Mouse (Mus musculus) forebrain, embryonic 14.5 days (tissue): ENCODE data around the gene Zc3h18. TPM values are rescaled to one million over a fixed set of nuclear protein-coding genes. Genes with fewer than 3 reads are reported as not detected.

ENCODE experiments used
- ATAC-seq: fragments of 200-750 bp; cut with Nextera tagmentation; 2 replicates; pipeline ENCODE4 v1.8.0; 2017; ENCODE audit warnings: mild to moderate bottlenecking, moderate library complexity
- DNase-seq: peaks from one replicate; pipeline ENCODE4 v3.0.0-alpha.2; 2015; ENCODE audit warnings: low spot score
- H3K27ac ChIP-seq: fragments of 300-500 bp; sonication (generic); 2 replicates; pipeline ENCODE4 v1.5.1; 2014; ENCODE audit warnings: low read depth, mild to moderate bottlenecking, control low read depth, low read length, moderate library complexity
- H3K27me3 ChIP-seq: fragments of 300-500 bp; sonication (generic); replicated peaks from 2 replicates; pipeline ENCODE4 v1.6.1; 2014; ENCODE audit warnings: low read length, control low read depth, mixed read lengths; ENCODE audit not compliant: control insufficient read depth, insufficient read depth
- H3K36me3 ChIP-seq: fragments of 300-500 bp; sonication (generic); 2 replicates; pipeline ENCODE4 v1.6.1; 2014; ENCODE audit warnings: low read length, control low read depth; ENCODE audit not compliant: control insufficient read depth, insufficient read depth
- H3K4me1 ChIP-seq: fragments of 300-500 bp; sonication (generic); 2 replicates; pipeline ENCODE4 v1.6.1; 2014; ENCODE audit warnings: antibody characterized with exemption, low read length, control low read depth; ENCODE audit not compliant: control insufficient read depth, insufficient read depth
- H3K4me2 ChIP-seq: fragments of 300-500 bp; sonication (generic); 2 replicates; pipeline ENCODE4 v1.6.1; 2014; ENCODE audit warnings: mild to moderate bottlenecking, control low read depth, low read length
- H3K4me3 ChIP-seq: fragments of 300-500 bp; sonication (generic); 2 replicates; pipeline ENCODE4 v1.5.1; 2014; ENCODE audit warnings: low read depth, low read length, control low read depth
- H3K9ac ChIP-seq: fragments of 300-500 bp; sonication (generic); 2 replicates; pipeline ENCODE4 v1.6.1; 2014; ENCODE audit warnings: mild to moderate bottlenecking, low read length, control low read depth, moderate library complexity
- H3K9me3 ChIP-seq: fragments of 300-500 bp; sonication (generic); replicated peaks from 2 replicates; pipeline ENCODE4 v1.6.1; 2016; ENCODE audit warnings: low read length, control low read depth, mixed read lengths; ENCODE audit not compliant: control insufficient read depth
- WGBS: fragments of 180-500 bp; shearing (Covaris S2); extraction: QIAGEN DNeasy Blood & Tissue Kit; methylation state at CpG from one replicate; pipeline ENCODE4 v1.1.7; 2014; 5-methylcytosine and 5-hydroxymethylcytosine counted together
- polyA plus RNA-seq: library from polyadenylated mRNA; unstranded; fragments of >200 nt; fragmentation: Nextera tagmentation; extraction: Ambion mirVana; gene quantifications from 2 replicates; pipeline ENCODE4 v1.2.1, GENCODE M21; 2014

Zc3h18 gene
- polyA plus RNA-seq, 1 experiment from 2014 or later: 24.8 TPM

- H3K27me3 ChIP-seq: no peaks in the 10 kb centered on the region
- 90% methylated on average over 9 of the region's 9 CpGs for WGBS
- H3K4me2 ChIP-seq: no peak overlapping the region
- no peak for DNase-seq
- no peak overlapping the region for H3K9ac ChIP-seq
- no peak overlapping the region for H3K4me3 ChIP-seq
- ATAC-seq: no peak
- peaks cover 4% of the 10 kb centered on the region; the same call in 1 of the 2 replicates for H3K4me1 ChIP-seq
- no peak overlapping the region for H3K27ac ChIP-seq
- no peaks in the 10 kb centered on the region for H3K36me3 ChIP-seq
- no peaks in the 10 kb centered on the region for H3K9me3 ChIP-seq
Observed at GRCm38 (mm10) chr8:122428163-122428562, 51.8 kb downstream of the Zc3h18 start.

DNA sequence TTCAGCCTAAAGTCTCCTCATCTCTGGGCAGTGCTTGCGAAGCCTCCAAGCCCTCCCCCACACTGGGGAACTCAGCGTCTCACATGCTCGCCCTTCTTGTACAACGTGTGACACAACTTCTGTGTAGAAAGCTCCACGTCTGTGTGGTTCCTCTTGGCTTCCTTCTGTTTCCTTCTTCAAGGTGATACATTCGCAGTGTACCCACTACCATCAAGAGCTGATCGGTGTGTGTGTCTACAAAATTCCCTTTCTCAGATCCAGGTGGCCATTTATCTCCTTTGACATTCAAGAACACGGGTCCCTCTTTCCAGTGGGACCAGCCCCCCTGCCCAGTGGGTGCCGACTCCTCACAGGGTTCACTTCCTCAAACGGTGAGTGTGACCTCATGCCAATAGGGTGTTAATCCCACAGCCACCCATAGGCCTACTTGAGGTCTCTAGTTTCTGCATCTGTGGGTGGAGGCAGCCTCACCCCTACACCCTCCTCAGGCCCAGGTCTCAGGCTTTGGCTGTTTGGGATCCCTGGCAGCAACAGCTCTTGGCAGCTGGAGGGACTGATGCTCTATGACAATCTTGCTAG lies 53.7 kb downstream of the Zc3h18 start:
- no peaks in the 10 kb centered on the region for H3K27me3 ChIP-seq
- no peak for ATAC-seq
- H3K9ac ChIP-seq: no peak overlapping the region
- H3K27ac ChIP-seq: no peak overlapping the region
- WGBS: 86% methylated on average over 10 of the region's 10 CpGs
- H3K4me2 ChIP-seq: no peak overlapping the region
- DNase-seq: no peak
- H3K9me3 ChIP-seq: no peaks in the 10 kb centered on the region
- H3K36me3 ChIP-seq: peaks cover 17% of the 10 kb centered on the region
- H3K4me1 ChIP-seq: peaks cover 4% of the 10 kb centered on the region; the same call in 1 of the 2 replicates
- no peak overlapping the region for H3K4me3 ChIP-seq

DNA sequence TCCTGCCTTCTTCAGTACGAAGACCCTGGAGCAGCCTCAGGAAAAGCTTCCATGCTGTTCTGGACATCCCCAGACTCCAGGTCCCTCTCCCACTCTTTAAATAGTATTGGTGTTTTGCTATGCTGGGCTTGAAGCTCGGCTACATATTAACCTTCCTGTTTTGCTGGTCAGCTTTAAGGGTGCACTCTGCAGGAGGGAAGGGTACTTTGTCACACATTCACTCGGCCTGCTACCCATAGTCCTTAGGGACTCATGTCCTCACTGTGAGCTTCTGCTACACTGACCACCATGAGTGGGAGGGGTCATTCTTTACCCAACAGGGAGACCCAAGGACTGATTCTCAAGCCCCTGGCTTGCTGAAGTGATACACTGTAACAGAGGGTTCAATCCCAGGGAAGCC lies 54.2 kb downstream of the Zc3h18 start:
- Histone ChIP-seq H3K4me3 (no peak overlapping the region), H3K9me3 (no peaks in the 10 kb centered on the region), H3K4me2 (no peak overlapping the region), H3K4me1 (peaks cover 4% of the 10 kb centered on the region; the same call in 1 of the 2 replicates), H3K9ac (no peak overlapping the region), H3K27ac (no peak overlapping the region), H3K27me3 (no peaks in the 10 kb centered on the region), H3K36me3 (peaks cover 21% of the 10 kb centered on the region)
- ATAC-seq (no peak), DNase-seq (no peak)
- 87% methylated on average over 3 of the region's 3 CpGs for WGBS

DNA sequence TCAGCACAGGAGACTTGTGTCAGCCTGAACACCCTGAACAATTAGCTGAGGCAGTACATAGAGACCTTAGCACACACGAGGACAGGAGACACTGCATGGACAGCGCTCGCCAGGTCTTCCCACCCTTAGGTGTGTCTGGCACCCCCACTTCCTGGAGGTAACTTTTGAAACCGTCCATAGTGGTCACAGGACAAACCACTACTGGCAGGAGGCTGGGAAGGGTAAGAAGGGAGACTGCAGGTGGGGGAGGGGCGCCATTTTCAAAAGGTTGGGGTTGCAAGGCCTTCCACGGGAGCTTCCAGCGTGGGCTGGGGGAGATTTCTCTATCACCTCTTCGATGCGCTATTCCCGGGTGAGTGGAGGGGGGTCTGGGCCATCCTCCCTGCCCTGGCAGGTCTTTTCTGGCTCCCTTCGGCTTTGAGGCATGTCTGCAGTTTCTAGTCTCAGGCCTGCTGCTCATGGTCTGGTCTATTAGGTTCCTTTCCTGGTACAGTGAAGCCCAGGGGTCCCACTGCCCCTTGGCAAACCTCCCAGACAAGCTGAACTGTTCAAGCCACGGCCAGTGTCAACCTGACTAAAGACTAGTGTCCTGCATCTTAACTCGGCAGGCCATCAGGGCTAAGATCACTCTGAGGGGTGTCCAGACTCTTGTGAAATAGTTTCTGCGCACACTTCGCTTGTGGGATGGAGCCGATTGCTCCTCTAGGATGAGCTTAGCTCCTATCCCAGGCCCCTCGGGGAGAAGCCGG lies 55.5 kb downstream of the Zc3h18 start:
- DNase-seq (no peak), ATAC-seq (no peak)
- Histone ChIP-seq H3K36me3 (peaks cover 33% of the 10 kb centered on the region), H3K9me3 (no peaks in the 10 kb centered on the region), H3K4me1 (peaks cover 4% of the 10 kb centered on the region; the same call in 1 of the 2 replicates), H3K4me3 (peak overlapping the region; percentile 28), H3K4me2 (peak overlapping the region; percentile 64), H3K27ac (no peak overlapping the region), H3K27me3 (no peaks in the 10 kb centered on the region), H3K9ac (peak overlapping the region; percentile 60; the same call in 1 of the 2 replicates)
- WGBS: 35% methylated on average over 17 of the region's 18 CpGs

DNA sequence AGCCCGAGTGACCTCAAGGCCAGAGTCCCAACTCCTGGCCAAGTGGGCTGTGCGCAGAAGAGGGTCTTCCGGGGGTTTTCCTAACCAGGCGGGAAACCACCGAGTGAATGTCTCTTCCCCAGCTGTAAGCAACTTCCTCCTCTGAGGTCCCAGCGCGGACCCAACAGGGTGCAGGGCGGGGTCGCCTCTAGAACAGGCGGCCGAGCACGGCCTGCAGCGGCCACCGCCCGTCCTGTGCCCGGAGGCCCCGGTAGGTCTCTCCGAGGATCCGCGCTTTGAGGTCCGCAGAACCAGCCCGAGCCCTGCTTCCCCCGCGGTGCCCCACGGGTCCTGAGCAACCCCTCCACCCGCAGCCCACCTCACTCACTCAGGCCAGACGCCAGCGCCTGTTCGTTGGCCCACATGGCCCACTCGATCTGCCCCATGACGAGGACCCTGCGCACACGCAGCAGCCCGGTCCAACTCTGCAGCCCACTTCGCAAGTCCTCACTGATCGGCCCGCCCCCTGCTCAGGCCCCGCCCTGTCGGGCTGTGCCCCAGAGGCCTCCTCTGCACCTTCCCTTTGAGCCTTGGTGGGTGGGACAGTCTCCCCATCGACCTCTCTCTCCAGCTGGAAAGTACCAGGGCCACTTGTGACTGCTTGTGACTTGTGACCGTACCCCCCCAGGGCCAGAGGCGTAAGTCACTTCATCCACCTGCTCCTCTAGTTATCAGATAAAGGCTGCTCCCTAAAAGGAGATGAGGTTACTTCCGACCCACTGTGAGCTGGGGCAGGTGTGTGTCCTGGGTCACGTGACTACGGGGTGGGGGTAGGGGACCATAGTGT lies 56.2 kb downstream of the Zc3h18 start, which contains the start of gene Cyba:
Gene Cyba (minus strand): TSS at position 488 of the 826 bp plus-strand sequence.
- ATAC-seq: peak; percentile 80

DNA sequence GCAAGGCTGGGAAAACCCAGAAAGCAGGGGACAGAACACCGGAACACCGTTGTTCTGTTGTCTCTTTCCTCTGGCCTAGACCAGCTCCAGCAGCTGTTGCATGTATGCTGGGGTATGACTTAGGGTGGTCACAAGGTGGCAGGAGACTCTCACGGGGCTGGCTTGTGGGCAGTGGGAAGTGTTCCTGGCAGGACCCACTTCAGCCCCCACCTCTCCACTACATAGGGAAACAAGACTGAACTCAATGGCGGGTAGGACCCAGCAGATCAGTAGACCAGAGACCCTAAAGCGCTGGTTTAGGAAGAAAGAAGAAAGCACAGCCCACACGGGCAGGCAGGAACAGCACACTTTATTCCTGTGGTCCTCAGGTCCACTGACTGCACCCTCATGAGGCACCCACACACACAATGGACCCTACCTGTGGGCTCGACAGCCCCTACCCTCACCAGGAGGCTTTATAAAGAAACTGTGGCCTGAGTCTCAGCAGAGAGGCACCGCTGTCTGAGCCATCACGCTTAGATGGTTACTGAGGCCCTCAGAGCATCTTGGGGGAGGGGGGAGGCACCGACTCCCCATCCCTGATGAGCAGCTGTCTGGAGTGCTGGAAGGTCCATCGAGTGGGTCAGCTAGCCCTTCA lies 57.0 kb downstream of the Zc3h18 start:
- H3K4me3 ChIP-seq: no peak overlapping the region
- H3K4me1 ChIP-seq: peaks cover 4% of the 10 kb centered on the region; the same call in 1 of the 2 replicates
- peaks cover 43% of the 10 kb centered on the region for H3K36me3 ChIP-seq
- H3K9ac ChIP-seq: no peak overlapping the region
- no peak for DNase-seq
- no peak overlapping the region for H3K27ac ChIP-seq
- H3K4me2 ChIP-seq: no peak overlapping the region
- 75% methylated on average over 11 of the region's 11 CpGs for WGBS
- no peaks in the 10 kb centered on the region for H3K27me3 ChIP-seq
- peak; percentile 32 for ATAC-seq
- no peaks in the 10 kb centered on the region for H3K9me3 ChIP-seq

More for the DNA sequence above, 56.2 kb downstream of the Zc3h18 start, which contains the start of gene Cyba:
- peaks cover 40% of the 10 kb centered on the region for H3K36me3 ChIP-seq
- peak within 1 kb of the TSS; percentile 64 for H3K4me2 ChIP-seq
- H3K4me3 ChIP-seq: peak within 1 kb of the TSS; percentile 28
- no peaks in the 10 kb centered on the region for H3K27me3 ChIP-seq
- no peak within 1 kb of the TSS for H3K27ac ChIP-seq
- 7% methylated on average over 36 of the region's 45 CpGs for WGBS
- DNase-seq: peak; percentile 46
- H3K9me3 ChIP-seq: no peaks in the 10 kb centered on the region
- peaks cover 4% of the 10 kb centered on the region; the same call in 1 of the 2 replicates for H3K4me1 ChIP-seq
- H3K9ac ChIP-seq: peak within 1 kb of the TSS; percentile 60

GRCm38 (mm10) chr8:122435375-122435774 lies 59.0 kb downstream of the Zc3h18 start:
- H3K4me2 ChIP-seq: no peak overlapping the region
- H3K36me3 ChIP-seq: peaks cover 51% of the 10 kb centered on the region
- no peak for ATAC-seq
- no peaks in the 10 kb centered on the region for H3K9me3 ChIP-seq
- 92% methylated on average over 6 of the region's 6 CpGs for WGBS
- H3K4me1 ChIP-seq: peaks cover 4% of the 10 kb centered on the region; the same call in 1 of the 2 replicates
- no peak overlapping the region for H3K4me3 ChIP-seq
- H3K27me3 ChIP-seq: no peaks in the 10 kb centered on the region
- DNase-seq: no peak
- no peak overlapping the region for H3K9ac ChIP-seq
- no peak overlapping the region for H3K27ac ChIP-seq

DNA sequence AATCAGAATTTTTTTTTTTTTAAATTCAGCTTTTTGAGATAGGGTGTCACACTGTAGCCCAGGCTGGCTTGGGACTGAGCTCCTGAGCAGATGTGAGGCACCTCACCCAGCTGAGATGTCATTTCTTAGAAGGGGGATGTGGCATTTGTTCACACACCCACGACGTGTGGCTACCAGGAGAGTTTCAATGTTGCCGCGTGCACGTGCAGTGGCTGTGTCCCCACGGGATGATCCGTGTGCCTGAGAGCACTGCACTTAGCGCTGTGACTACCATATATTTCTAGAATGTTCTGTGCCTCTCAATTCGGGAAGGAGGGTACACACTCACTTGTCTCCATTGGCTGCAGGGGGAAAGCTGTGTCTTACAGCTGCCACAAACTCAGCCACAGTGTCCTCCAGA lies 59.7 kb downstream of the Zc3h18 start:
- Histone ChIP-seq H3K9me3 (no peaks in the 10 kb centered on the region), H3K27me3 (no peaks in the 10 kb centered on the region), H3K4me3 (no peak overlapping the region), H3K4me2 (no peak overlapping the region), H3K36me3 (peaks cover 51% of the 10 kb centered on the region), H3K27ac (no peak overlapping the region), H3K4me1 (peaks cover 4% of the 10 kb centered on the region; the same call in 1 of the 2 replicates), H3K9ac (no peak overlapping the region)
- WGBS: 97% methylated on average over 9 of the region's 9 CpGs
- DNase-seq (no peak), ATAC-seq (no peak)
